Mouse (Mus musculus) liver, postnatal 0 days (tissue): ENCODE results near the gene Lrmda.

ENCODE experiments used
- CTCF ChIP-seq: sonication (generic); IDR thresholded peaks from 2 replicates; pipeline ENCODE4 v1.5.1; 2016; ENCODE audit warnings: antibody characterized with exemption, low read depth
- EP300 ChIP-seq: IDR thresholded peaks from 2 replicates; pipeline ENCODE4 v1.6.1; 2016; ENCODE audit warnings: antibody characterized with exemption, low read depth, mild to moderate bottlenecking

- TF ChIP-seq CTCF: no peak
- TF ChIP-seq EP300: no peak
Measured at GRCm38 (mm10) chr14:22630361-22630867, 610.9 kb downstream of the Lrmda start.
